Mouse (Mus musculus): ENCODE results near the gene Fbxw7.
"Not testable (repeated sequence)": the region's sequence is repeated elsewhere in the genome, so short reads cannot be mapped to it uniquely, and the experiment has no call there.

Fbxw7 gene

DNA sequence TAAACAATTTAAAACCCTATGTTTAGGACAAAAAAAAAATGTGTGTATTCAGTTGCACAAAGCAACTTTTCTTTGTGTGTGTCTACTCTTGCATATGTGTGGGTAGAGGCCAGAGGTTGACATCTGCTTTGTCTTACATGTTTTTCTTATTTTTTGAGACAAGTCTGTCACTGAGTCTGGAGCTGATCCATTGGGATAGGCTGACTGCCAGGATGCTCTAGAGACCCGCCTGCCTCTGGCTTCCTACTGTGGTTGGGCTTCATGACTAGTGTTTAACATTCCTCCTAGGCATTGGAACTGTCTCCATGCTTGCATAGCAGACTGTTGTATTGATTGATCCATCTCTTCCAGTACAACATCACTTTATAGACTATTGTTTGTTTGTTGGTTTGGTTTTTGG, 14.3 kb downstream of the Fbxw7 start:
- DNase-seq, result no peak

GRCm38 (mm10) chr3:84836029-84836428, 21.0 kb downstream of the Fbxw7 start:
- no peak for DNase-seq

GRCm38 (mm10) chr3:84837984-84838383, 22.9 kb downstream of the Fbxw7 start:
- no peak for DNase-seq

GRCm38 (mm10) chr3:84839499-84839898, 24.4 kb downstream of the Fbxw7 start:
- no peak for DNase-seq

DNA sequence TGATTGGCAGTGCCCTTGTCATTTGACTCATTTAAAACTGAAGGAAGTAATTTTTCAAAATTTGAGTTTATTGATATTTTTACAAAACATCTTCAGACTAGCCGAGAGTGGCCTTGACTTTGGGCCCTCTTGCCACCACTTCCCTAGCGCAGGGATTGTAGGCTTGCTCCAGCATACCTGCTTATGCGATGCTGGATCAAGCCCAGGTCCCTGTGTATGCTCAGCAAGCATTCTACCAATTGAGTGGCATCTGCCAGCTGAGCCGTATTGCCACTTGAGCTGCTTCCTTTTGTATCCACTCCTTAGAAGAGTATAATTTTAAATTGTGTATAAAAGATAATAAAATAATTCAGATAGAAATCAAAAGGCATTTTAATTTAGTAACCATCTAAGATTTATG, 26.2 kb downstream of the Fbxw7 start:
- no peak for DNase-seq

GRCm38 (mm10) chr3:84842793-84843192, 27.7 kb downstream of the Fbxw7 start:
- DNase-seq, result no peak

GRCm38 (mm10) chr3:84843594-84843993, 28.5 kb downstream of the Fbxw7 start:
- DNase-seq, result peak; percentile 85

GRCm38 (mm10) chr3:84848798-84849197, 33.7 kb downstream of the Fbxw7 start:
- peak; percentile 72 for DNase-seq

DNA sequence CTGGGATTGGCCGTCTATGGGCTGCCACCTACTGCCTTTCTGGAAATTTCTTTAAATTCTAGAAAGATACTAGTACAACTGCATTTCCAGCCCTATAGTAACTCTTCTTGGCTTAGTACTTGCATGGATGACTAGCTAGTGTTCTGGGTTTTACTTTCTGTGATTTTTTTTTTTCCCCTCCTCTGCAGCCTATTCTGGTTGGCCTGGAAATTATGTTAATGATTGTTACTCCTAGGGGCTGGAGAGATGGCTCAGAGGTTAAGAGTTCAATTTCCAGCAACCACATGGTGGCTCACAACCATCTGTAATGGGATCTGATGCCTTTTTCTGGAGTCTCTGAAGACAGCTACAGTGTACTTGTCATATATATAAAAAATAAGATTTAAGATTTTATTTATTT, 35.4 kb downstream of the Fbxw7 start:
- DNase-seq, result no peak

DNA sequence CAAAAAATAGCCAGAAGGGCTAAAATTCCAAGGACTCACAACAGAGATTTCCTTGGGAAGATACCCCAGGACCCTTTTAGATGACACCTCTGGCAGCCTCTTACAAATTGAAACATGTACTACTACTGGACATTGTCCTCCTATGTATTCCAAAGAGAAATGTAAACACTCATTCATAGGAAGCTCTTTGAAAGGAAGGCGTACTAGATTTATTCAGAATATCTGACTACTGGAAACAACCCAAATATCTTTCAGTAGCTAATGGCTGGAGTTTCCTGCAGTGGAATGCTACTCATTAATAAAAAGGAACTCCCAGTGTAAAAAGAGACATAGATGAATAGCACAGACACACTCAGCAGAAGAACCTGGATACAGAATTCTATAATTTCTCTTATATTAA, 36.7 kb downstream of the Fbxw7 start:
- no peak for DNase-seq

DNA sequence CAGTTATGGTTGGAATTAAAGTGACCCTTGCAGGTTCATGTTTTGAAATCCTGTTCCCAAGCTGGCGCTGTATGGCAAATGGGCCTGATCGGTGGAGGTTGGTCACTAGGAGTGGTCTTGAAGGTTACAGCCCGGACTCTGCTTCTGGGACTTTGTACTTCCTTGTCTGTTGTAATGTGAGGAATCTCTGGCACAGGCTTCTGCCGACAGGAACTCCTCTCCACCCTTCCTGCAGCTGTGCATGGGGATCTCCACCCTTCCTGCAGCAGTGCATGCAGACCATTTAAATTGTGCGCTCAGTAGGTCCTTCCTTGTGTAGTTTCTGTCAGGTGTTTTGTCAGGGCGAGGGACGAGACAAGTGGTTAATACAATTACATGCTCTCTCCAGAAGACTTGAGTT, 37.8 kb downstream of the Fbxw7 start:
- peak; percentile 67 for DNase-seq

DNA sequence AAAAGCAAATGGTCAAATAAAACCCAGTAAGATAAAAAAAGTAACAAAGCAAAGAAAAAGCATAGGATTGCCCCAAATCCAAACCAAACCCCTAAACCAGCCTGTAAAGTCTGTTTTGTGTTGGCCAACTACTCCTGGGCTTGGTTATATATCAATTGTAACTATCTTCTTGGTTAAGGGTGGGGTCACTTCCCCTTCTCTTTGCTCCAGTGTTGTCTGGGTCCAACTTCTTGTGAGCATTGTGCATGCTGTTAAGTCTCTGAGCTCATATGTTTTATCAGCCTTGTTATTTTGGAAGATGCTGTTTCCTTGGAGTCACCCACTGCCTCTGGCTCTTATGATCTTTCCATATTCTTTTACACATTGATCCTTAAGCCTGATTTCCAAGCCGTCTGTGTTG, 39.4 kb downstream of the Fbxw7 start:
- DNase-seq, result no peak

DNA sequence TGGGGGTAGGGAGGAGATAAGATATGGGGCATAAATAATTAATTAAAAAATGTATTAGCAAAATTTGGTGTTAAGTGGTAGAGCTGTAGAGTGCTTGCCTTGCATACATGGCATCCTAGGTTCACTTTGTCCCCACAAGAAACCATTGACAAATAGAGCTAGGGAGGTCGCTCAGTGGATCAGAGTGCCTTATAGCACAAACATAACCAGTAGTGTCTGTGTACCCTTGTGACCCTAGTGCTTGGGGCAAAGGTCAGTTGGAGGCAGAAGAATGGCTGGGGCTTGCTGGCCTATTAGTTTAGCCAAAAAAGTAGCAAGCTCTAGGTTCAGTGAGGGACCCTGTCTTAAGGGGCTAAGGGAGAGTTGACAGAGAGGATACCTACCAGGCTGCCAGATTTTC, 45.6 kb downstream of the Fbxw7 start:
- DNase-seq, result no peak

- DNase-seq, result not testable (repeated sequence)
Measured at GRCm38 (mm10) chr3:84861817-84862216, 46.7 kb downstream of the Fbxw7 start.

GRCm38 (mm10) chr3:84865684-84866083, 50.6 kb downstream of the Fbxw7 start:
- no peak for DNase-seq

DNA sequence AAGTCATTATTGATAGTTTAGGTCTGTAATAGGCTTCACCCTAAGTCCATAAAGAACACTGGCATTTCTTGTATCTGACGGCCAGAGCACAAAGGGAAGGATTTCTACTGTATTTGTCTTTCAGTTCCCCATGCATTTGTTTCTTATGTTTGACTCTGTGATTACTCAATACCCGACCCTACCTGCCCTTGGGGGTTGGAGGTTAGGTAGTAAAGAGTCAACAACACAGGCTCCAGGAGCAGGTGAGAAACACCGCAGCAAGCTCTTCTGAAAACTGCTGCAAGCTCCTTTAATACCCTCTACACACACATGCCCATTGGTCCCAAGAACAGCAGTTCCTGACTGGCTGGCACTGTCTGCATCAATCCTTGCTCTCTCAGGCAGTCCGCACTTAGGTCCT, 51.8 kb downstream of the Fbxw7 start:
- no peak for DNase-seq

- DNase-seq, result no peak
Measured at GRCm38 (mm10) chr3:84867434-84867975, 52.4 kb downstream of the Fbxw7 start.

DNA sequence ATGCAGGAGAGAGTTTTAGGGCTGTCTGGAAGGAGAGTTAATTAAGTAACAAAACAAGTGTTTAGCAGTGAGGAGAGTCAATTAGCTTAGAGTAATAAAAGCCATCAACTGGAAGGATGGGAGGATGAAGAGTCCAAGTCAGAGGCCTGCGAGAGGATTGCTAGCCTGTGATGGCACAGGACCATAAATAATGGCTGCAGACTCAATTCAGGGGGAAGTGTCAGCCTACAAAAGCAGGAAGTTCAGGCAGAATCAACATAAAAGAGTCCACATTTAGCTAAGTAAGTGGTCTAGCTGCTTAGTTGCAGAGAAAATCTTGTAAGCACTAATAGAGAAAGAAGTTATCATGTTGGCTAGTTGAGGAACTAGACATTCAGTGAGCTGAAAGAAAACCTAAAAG, 52.9 kb downstream of the Fbxw7 start:
- DNase-seq, result no peak

GRCm38 (mm10) chr3:84870126-84870525, 55.1 kb downstream of the Fbxw7 start:
- DNase-seq, result no peak

DNA sequence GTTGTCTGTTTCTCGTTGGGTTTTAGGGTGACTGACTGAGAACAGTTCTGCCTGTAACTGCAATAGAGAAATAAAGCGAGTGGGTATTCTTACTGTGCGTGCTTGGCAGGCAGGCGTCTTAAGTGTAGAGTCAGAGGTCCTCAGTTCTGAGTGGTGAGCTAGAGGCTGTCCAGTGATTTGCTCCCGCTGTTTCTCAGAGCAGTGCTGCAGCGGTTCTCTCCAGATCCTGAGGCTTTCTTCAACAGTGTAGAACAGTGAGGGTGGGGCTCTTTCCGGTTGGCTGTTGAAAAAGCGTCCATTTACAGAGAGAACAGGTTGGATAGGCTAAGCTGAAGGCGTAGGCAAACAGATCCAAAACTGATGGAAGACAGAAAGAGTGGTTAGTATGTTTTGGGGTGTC, 60.2 kb downstream of the Fbxw7 start:
- DNase-seq, result peak; percentile 26

DNA sequence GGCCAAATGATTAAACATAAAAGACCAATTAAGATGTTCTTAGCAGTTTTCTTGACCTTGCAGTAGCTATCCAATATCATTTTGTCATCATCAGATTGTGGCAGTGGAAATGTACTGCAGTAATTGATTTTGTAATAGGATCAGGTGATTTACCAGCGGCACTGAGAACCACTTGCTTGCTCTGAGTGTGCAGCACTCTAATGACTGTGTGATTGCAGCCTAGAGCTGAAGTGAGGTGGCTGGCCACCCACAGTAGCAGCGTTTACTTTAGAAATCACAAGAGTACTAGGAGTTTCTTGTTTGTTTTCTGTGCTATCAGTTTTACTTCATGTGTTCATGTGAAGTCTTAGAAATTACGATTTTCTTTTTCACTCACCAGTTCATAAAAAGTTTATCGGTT, 61.1 kb downstream of the Fbxw7 start:
- DNase-seq, result peak; percentile 18

DNA sequence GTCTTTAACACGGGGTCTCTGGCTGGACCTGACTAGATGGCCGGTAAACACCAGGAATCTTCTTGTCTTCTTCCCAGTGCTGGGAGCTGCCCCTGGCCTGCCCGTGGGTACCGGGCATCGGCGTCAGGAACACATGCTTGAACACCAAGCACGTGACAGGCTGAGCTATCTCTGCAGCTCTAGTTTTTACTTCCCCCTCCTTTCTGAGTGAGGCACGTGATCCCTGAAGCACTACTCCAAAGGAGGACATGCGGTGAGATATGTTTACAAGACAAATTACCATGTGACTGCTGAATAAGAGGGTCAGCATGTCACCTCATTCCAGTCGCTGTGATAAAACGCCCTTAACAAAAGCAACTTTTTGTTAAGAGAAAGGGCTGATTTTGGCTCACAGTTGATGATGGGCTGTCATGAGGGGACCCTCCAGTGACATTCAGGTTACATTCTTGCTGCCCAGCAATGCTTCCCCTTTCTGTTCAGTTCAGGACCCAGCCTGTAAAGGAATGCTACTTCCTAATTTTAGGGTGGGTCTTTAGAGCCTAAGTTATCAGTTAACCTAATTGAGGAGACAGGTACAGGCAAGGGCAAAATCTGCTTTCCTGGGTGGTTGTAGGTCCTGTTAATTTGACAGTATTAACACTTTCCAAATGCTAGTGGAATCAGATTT, 68.9 kb downstream of the Fbxw7 start:
- peak; percentile 41 for DNase-seq

- peak; percentile 59 for DNase-seq
Measured at GRCm38 (mm10) chr3:84889648-84890047, 74.6 kb downstream of the Fbxw7 start.

- DNase-seq, result no peak
Measured at GRCm38 (mm10) chr3:84890983-84891382, 75.9 kb downstream of the Fbxw7 start.

DNA sequence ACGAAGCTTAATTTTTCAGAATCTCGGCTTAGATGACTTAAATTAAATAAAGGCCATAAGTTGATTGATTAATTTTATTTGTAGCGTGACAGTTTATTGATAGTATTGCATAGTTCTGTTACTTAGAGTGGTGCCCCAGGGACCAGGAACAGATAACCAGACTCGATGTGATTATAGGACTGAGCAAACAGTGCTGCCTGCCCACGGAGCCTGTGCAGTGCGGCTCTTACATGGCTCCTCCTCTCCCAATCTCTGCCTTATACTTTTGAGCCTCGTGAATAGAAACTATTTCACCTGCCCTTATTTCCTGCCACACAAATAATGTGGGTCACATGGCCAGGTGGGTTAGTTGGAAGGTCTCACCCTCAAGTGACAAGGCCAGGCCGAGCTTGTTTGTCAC, 82.9 kb downstream of the Fbxw7 start:
- no peak for DNase-seq

All from lung, postnatal 10 days (tissue).